Mouse (Mus musculus): ENCODE data around the gene Bean1. TPM values are rescaled to one million over a fixed set of nuclear protein-coding genes. Genes with fewer than 3 reads are reported as not detected.

Gene Bean1
- polyA plus RNA-seq, 1 experiment, result 0.51 TPM

- TF ChIP-seq POLR2A (IDR thresholded peaks at IDR 0.05; ENCODE audit: insufficient read depth, low read length) (no peak), EP300 (IDR thresholded peaks at IDR 0.05; ENCODE audit: insufficient read depth, low read depth, low read length) (no peak)
- no peak overlapping the region for H3K9ac ChIP-seq (ENCODE audit: low read depth, poor library complexity, severe bottlenecking)
- no peak overlapping the region for H3K27ac ChIP-seq (ENCODE audit: insufficient read depth, low read length)
- no peaks in the 10 kb centered on the region for H3K4me1 ChIP-seq (ENCODE audit: control insufficient read depth, insufficient read depth, low read length)
- H3K27me3 ChIP-seq (ENCODE audit: control insufficient read depth, insufficient read depth, low read length, poor library complexity, severe bottlenecking), result no peaks in the 10 kb centered on the region; the same call in 1 of the 2 replicates
- H3K9me3 ChIP-seq (replicated peaks; ENCODE audit: control insufficient read depth, insufficient read depth, low read length, poor library complexity, severe bottlenecking), result no peaks in the 10 kb centered on the region
- no peak overlapping the region for H3K4me3 ChIP-seq (ENCODE audit: low read depth, low read length)
- H3K36me3 ChIP-seq (ENCODE audit: control insufficient read depth, insufficient read depth, low read length, poor library complexity, severe bottlenecking), result no peaks in the 10 kb centered on the region
Observed at GRCm38 (mm10) chr8:104130916-104131315, 39.3 kb upstream of the Bean1 start.

GRCm38 (mm10) chr8:104131414-104131975 is 38.7 kb upstream of the Bean1 start:
- Histone ChIP-seq H3K36me3 (ENCODE audit: control insufficient read depth, insufficient read depth, low read length, poor library complexity, severe bottlenecking) (no peaks in the 10 kb centered on the region), H3K4me3 (ENCODE audit: low read depth, low read length) (no peak overlapping the region), H3K9me3 (replicated peaks; ENCODE audit: control insufficient read depth, insufficient read depth, low read length, poor library complexity, severe bottlenecking) (no peaks in the 10 kb centered on the region), H3K27me3 (ENCODE audit: control insufficient read depth, insufficient read depth, low read length, poor library complexity, severe bottlenecking) (no peaks in the 10 kb centered on the region; the same call in 1 of the 2 replicates), H3K27ac (ENCODE audit: insufficient read depth, low read length) (no peak overlapping the region), H3K4me1 (ENCODE audit: control insufficient read depth, insufficient read depth, low read length) (no peaks in the 10 kb centered on the region), H3K9ac (ENCODE audit: low read depth, poor library complexity, severe bottlenecking) (no peak overlapping the region)
- TF ChIP-seq CTCF (IDR thresholded peaks at IDR 0.05; ENCODE audit: low read depth, low read length) (no peak), EP300 (IDR thresholded peaks at IDR 0.05; ENCODE audit: insufficient read depth, low read depth, low read length) (no peak), POLR2A (IDR thresholded peaks at IDR 0.05; ENCODE audit: insufficient read depth, low read length) (no peak)

GRCm38 (mm10) chr8:104134521-104134920 is 35.7 kb upstream of the Bean1 start:
- no peaks in the 10 kb centered on the region for H3K36me3 ChIP-seq (ENCODE audit: control insufficient read depth, insufficient read depth, low read length, poor library complexity, severe bottlenecking)
- H3K9me3 ChIP-seq (replicated peaks; ENCODE audit: control insufficient read depth, insufficient read depth, low read length, poor library complexity, severe bottlenecking), result no peaks in the 10 kb centered on the region
- H3K27ac ChIP-seq (ENCODE audit: insufficient read depth, low read length), result no peak overlapping the region
- TF ChIP-seq CTCF (IDR thresholded peaks at IDR 0.05; ENCODE audit: low read depth, low read length), result no peak
- TF ChIP-seq POLR2A (IDR thresholded peaks at IDR 0.05; ENCODE audit: insufficient read depth, low read length), result no peak
- no peak for TF ChIP-seq EP300 (IDR thresholded peaks at IDR 0.05; ENCODE audit: insufficient read depth, low read depth, low read length)
- H3K9ac ChIP-seq (ENCODE audit: low read depth, poor library complexity, severe bottlenecking), result no peak overlapping the region
- no peaks in the 10 kb centered on the region; the same call in 1 of the 2 replicates for H3K27me3 ChIP-seq (ENCODE audit: control insufficient read depth, insufficient read depth, low read length, poor library complexity, severe bottlenecking)
- H3K4me3 ChIP-seq (ENCODE audit: low read depth, low read length), result no peak overlapping the region
- no peaks in the 10 kb centered on the region for H3K4me1 ChIP-seq (ENCODE audit: control insufficient read depth, insufficient read depth, low read length)

- TF ChIP-seq POLR2A (IDR thresholded peaks at IDR 0.05; ENCODE audit: insufficient read depth, low read length), result no peak
- Histone ChIP-seq H3K27ac (ENCODE audit: insufficient read depth, low read length) (no peak overlapping the region), H3K9me3 (replicated peaks; ENCODE audit: control insufficient read depth, insufficient read depth, low read length, poor library complexity, severe bottlenecking) (no peaks in the 10 kb centered on the region), H3K4me1 (ENCODE audit: control insufficient read depth, insufficient read depth, low read length) (no peaks in the 10 kb centered on the region), H3K36me3 (ENCODE audit: control insufficient read depth, insufficient read depth, low read length, poor library complexity, severe bottlenecking) (no peaks in the 10 kb centered on the region), H3K9ac (ENCODE audit: low read depth, poor library complexity, severe bottlenecking) (no peak overlapping the region), H3K4me3 (ENCODE audit: low read depth, low read length) (no peak overlapping the region), H3K27me3 (ENCODE audit: control insufficient read depth, insufficient read depth, low read length, poor library complexity, severe bottlenecking) (no peaks in the 10 kb centered on the region; the same call in 1 of the 2 replicates)
Observed at GRCm38 (mm10) chr8:104136277-104136676, 34.0 kb upstream of the Bean1 start.

- no peak overlapping the region for H3K9ac ChIP-seq (ENCODE audit: low read depth, poor library complexity, severe bottlenecking)
- H3K36me3 ChIP-seq (ENCODE audit: control insufficient read depth, insufficient read depth, low read length, poor library complexity, severe bottlenecking), result no peaks in the 10 kb centered on the region
- no peak overlapping the region for H3K4me3 ChIP-seq (ENCODE audit: low read depth, low read length)
- TF ChIP-seq EP300 (IDR thresholded peaks at IDR 0.05; ENCODE audit: insufficient read depth, low read depth, low read length) (no peak), CTCF (IDR thresholded peaks at IDR 0.05; ENCODE audit: low read depth, low read length) (no peak), POLR2A (IDR thresholded peaks at IDR 0.05; ENCODE audit: insufficient read depth, low read length) (no peak)
- no peaks in the 10 kb centered on the region for H3K9me3 ChIP-seq (replicated peaks; ENCODE audit: control insufficient read depth, insufficient read depth, low read length, poor library complexity, severe bottlenecking)
- H3K27me3 ChIP-seq (ENCODE audit: control insufficient read depth, insufficient read depth, low read length, poor library complexity, severe bottlenecking), result no peaks in the 10 kb centered on the region; the same call in 1 of the 2 replicates
- no peak overlapping the region for H3K27ac ChIP-seq (ENCODE audit: insufficient read depth, low read length)
- H3K4me1 ChIP-seq (ENCODE audit: control insufficient read depth, insufficient read depth, low read length), result no peaks in the 10 kb centered on the region
Observed at GRCm38 (mm10) chr8:104137636-104138035, 32.6 kb upstream of the Bean1 start.

- no peaks in the 10 kb centered on the region for H3K4me1 ChIP-seq (ENCODE audit: control insufficient read depth, insufficient read depth, low read length)
- H3K4me3 ChIP-seq (ENCODE audit: low read depth, low read length), result peak overlapping the region; percentile 10; the same call in 1 of the 2 replicates
- H3K27ac ChIP-seq (ENCODE audit: insufficient read depth, low read length), result no peak overlapping the region
- TF ChIP-seq POLR2A (IDR thresholded peaks at IDR 0.05; ENCODE audit: insufficient read depth, low read length), result no peak
- TF ChIP-seq EP300 (IDR thresholded peaks at IDR 0.05; ENCODE audit: insufficient read depth, low read depth, low read length), result no peak
- no peak for TF ChIP-seq CTCF (IDR thresholded peaks at IDR 0.05; ENCODE audit: low read depth, low read length)
- no peak overlapping the region for H3K9ac ChIP-seq (ENCODE audit: low read depth, poor library complexity, severe bottlenecking)
- no peaks in the 10 kb centered on the region for H3K36me3 ChIP-seq (ENCODE audit: control insufficient read depth, insufficient read depth, low read length, poor library complexity, severe bottlenecking)
- H3K9me3 ChIP-seq (replicated peaks; ENCODE audit: control insufficient read depth, insufficient read depth, low read length, poor library complexity, severe bottlenecking), result no peaks in the 10 kb centered on the region
- no peaks in the 10 kb centered on the region for H3K27me3 ChIP-seq (ENCODE audit: control insufficient read depth, insufficient read depth, low read length, poor library complexity, severe bottlenecking)
Observed at GRCm38 (mm10) chr8:104140611-104141010, 29.6 kb upstream of the Bean1 start.
